Mouse (Mus musculus) cerebral cortex, adult 2 months (tissue): ENCODE measurements around the gene Prelid1.

Experiments used
- WGBS: fragments of 180-500 bp; shearing (Covaris S2); methylation state at CpG from one replicate; pipeline ENCODE4 v1.1.7; 2018; 5-methylcytosine and 5-hydroxymethylcytosine counted together

The Prelid1 gene

GRCm38 (mm10) chr13:55332331-55332730, 12.0 kb downstream of the Prelid1 start:
- WGBS, result 89% methylated on average over 3 of the region's 3 CpGs

- WGBS, result 90% methylated on average over 4 of the region's 4 CpGs
Measured at GRCm38 (mm10) chr13:55335701-55336100, 15.4 kb downstream of the Prelid1 start.

- WGBS, result 81% methylated on average over 10 of the region's 10 CpGs
Measured at GRCm38 (mm10) chr13:55337341-55337975, 17.2 kb downstream of the Prelid1 start.

GRCm38 (mm10) chr13:55338131-55339054, 18.1 kb downstream of the Prelid1 start:
- 52% methylated on average over 12 of the region's 12 CpGs for WGBS

GRCm38 (mm10) chr13:55339259-55339658, 19.0 kb downstream of the Prelid1 start:
- 47% methylated on average over 2 of the region's 2 CpGs for WGBS

GRCm38 (mm10) chr13:55342469-55342868, 22.2 kb downstream of the Prelid1 start:
- 65% methylated on average over 11 of the region's 11 CpGs for WGBS

GRCm38 (mm10) chr13:55344286-55344685, 24.0 kb downstream of the Prelid1 start:
- WGBS, result 46% methylated on average over 7 of the region's 7 CpGs

- 72% methylated on average over 11 of the region's 11 CpGs for WGBS
Measured at GRCm38 (mm10) chr13:55346745-55347144, 26.4 kb downstream of the Prelid1 start.

GRCm38 (mm10) chr13:55361974-55362452, 41.7 kb downstream of the Prelid1 start:
- WGBS, result under 1% methylated on average over 32 of the region's 32 CpGs

GRCm38 (mm10) chr13:55362453-55363060, 42.3 kb downstream of the Prelid1 start, which contains the start of gene Lman2:
Lman2 (minus strand) TSS chr13:55362783.
- WGBS, result under 1% methylated on average over 35 of the region's 35 CpGs

- 79% methylated on average over 7 of the region's 7 CpGs for WGBS
Measured at GRCm38 (mm10) chr13:55368401-55368800, 48.1 kb downstream of the Prelid1 start.

- WGBS, result 25% methylated on average over 13 of the region's 13 CpGs
Measured at GRCm38 (mm10) chr13:55369531-55370114, 49.3 kb downstream of the Prelid1 start, which contains the start of gene Rgs14. Rgs14 (plus strand) TSS chr13:55369732.

GRCm38 (mm10) chr13:55370234-55370633, 49.9 kb downstream of the Prelid1 start:
- WGBS, result 76% methylated on average over 3 of the region's 3 CpGs

- WGBS, result 49% methylated on average over 8 of the region's 8 CpGs
Measured at GRCm38 (mm10) chr13:55371007-55371681, 50.8 kb downstream of the Prelid1 start.

- WGBS, result 63% methylated on average over 5 of the region's 5 CpGs
Measured at GRCm38 (mm10) chr13:55371740-55372139, 51.4 kb downstream of the Prelid1 start.

- 78% methylated on average over 6 of the region's 6 CpGs for WGBS
Measured at GRCm38 (mm10) chr13:55374206-55374924, 54.1 kb downstream of the Prelid1 start.
